Mouse (Mus musculus) granulocyte monocyte progenitor cell, adult 5-6 weeks (primary cell): ENCODE data around the gene Atxn3. TPM values are rescaled to one million over a fixed set of nuclear protein-coding genes. Genes with fewer than 3 reads are reported as not detected.
"Not testable (repeated sequence)": the region's sequence is repeated elsewhere in the genome, so short reads cannot be mapped to it uniquely, and the experiment has no call there.

Experiments used
- ATAC-seq: replicated peaks from 2 replicates; pipeline ENCODE4 v1.8.0; 2016; ENCODE audit warnings: mild to moderate bottlenecking, moderate TSS enrichment, inconsistent platforms; ENCODE audit not compliant: poor library complexity, severe bottlenecking
- total RNA-seq, 2 experiments: library from RNA; stranded (forward) in 1 of 2; stranded (reverse) in 1 of 2; fragments of 200-712, 200-1000 nt in 1 of 2; fragments of >200 nt in 1 of 2; fragmentation: Nextera tagmentation in 1 of 2; gene quantifications; 2 replicates each; pipeline ENCODE4 v1.2.3; 2014 to 2017

The Atxn3 gene
- total RNA-seq, 2 experiments from 2014 or later, result 28.8 to 74.5 TPM

- ATAC-seq, result peak; percentile 73
These were observed 1.1 kb upstream of the Atxn3 start for GRCm38 (mm10) chr12:101958960-101959780.

- peak; percentile 45 for ATAC-seq
These were observed 510 bp upstream of the Atxn3 start for GRCm38 (mm10) chr12:101958556-101958955.

GRCm38 (mm10) chr12:101957079-101957941, 736 bp downstream of the Atxn3 start:
- ATAC-seq, result no peak

- ATAC-seq, result not testable (repeated sequence)
These were observed 2.2 kb downstream of the Atxn3 start for GRCm38 (mm10) chr12:101955821-101956220.

GRCm38 (mm10) chr12:101948801-101949200, 9.2 kb downstream of the Atxn3 start:
- no peak for ATAC-seq

GRCm38 (mm10) chr12:101947986-101948385, 10.1 kb downstream of the Atxn3 start:
- no peak for ATAC-seq

- ATAC-seq, result no peak
These were observed 20.5 kb downstream of the Atxn3 start for GRCm38 (mm10) chr12:101937572-101937971.

- peak; percentile 27; the same call in 1 of the 2 replicates for ATAC-seq
These were observed 22.8 kb downstream of the Atxn3 start for GRCm38 (mm10) chr12:101935223-101935622.

GRCm38 (mm10) chr12:101928423-101928822, 29.6 kb downstream of the Atxn3 start:
- ATAC-seq, result no peak

- no peak for ATAC-seq
These were observed 35.7 kb downstream of the Atxn3 start for GRCm38 (mm10) chr12:101922313-101922712.

GRCm38 (mm10) chr12:101919847-101920246, 38.2 kb downstream of the Atxn3 start:
- ATAC-seq, result no peak

GRCm38 (mm10) chr12:101917165-101917564, 40.9 kb downstream of the Atxn3 start:
- no peak for ATAC-seq

GRCm38 (mm10) chr12:101912626-101913490, 45.2 kb downstream of the Atxn3 start, which contains the start of gene Trip11:
Trip11 (minus strand) TSS chr12:101913267.
- ATAC-seq, result peak; percentile 91

- ATAC-seq, result no peak
These were observed 46.7 kb downstream of the Atxn3 start for GRCm38 (mm10) chr12:101911346-101911745.

GRCm38 (mm10) chr12:101910360-101910759, 47.7 kb downstream of the Atxn3 start:
- ATAC-seq, result no peak

- peak; percentile 94 for ATAC-seq
These were observed 52.2 kb downstream of the Atxn3 start for GRCm38 (mm10) chr12:101905817-101906216.

GRCm38 (mm10) chr12:101904906-101905305, 53.1 kb downstream of the Atxn3 start:
- ATAC-seq, result peak; percentile 55

- no peak for ATAC-seq
These were observed 53.9 kb downstream of the Atxn3 start for GRCm38 (mm10) chr12:101904170-101904569.

GRCm38 (mm10) chr12:101899671-101900245, 58.3 kb downstream of the Atxn3 start:
- ATAC-seq, result no peak

- no peak for ATAC-seq
These were observed 59.1 kb downstream of the Atxn3 start for GRCm38 (mm10) chr12:101898966-101899365.
